Mouse (Mus musculus): ENCODE measurements around the gene Tbxa2r. TPM values are rescaled to one million over a fixed set of nuclear protein-coding genes. Genes with fewer than 3 reads are reported as not detected.
A peak's percentile ranks its signal among the peaks of the same experiment; 100 is the strongest.

Tbxa2r gene
- total RNA-seq, 2 experiments from 2014 or later, result 0.74 to 1.0 TPM

DNA sequence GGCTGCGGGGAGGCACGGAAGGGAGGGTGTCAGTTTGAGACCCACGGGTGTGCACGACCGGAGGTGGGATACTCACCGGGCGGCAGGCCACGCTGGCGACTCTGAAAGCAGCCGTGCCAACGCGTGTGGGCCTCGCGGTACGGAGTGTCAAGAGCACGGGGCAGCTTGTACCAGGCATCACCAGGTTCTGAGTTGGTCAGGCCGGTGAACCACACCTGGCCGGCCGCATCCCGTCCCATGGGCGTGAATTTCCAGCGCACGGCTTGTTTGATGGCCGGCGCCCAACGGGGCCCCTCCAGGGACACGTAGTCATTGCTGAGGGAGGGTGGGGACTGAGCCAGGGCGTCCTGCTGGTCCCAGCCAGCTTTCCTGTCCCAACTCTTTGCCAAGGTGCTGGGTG is 36.1 kb downstream of the Tbxa2r start:
- no peak for DNase-seq (ENCODE audit: low spot score in 2 of 2)

DNA sequence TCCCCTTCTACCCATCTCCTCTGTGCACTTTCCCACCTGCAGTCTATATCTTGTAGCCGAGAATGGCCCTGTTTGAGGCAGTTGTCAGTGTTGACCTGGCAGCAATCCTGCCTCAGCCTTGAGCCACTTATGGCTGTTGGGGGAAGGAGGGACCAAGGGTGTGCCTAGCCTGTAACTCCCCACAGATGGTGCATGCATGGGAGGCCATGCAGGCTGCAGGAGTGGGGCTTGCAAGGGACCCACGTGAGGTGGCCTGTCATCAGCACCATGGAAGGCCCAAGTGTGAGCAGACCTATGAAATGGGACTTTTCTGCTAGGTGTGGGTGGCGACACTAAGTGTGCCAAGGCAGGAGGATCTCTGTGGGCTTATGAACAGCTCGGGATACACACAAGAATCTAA is 36.5 kb downstream of the Tbxa2r start:
- no peak for DNase-seq (ENCODE audit: low spot score in 2 of 2)

DNA sequence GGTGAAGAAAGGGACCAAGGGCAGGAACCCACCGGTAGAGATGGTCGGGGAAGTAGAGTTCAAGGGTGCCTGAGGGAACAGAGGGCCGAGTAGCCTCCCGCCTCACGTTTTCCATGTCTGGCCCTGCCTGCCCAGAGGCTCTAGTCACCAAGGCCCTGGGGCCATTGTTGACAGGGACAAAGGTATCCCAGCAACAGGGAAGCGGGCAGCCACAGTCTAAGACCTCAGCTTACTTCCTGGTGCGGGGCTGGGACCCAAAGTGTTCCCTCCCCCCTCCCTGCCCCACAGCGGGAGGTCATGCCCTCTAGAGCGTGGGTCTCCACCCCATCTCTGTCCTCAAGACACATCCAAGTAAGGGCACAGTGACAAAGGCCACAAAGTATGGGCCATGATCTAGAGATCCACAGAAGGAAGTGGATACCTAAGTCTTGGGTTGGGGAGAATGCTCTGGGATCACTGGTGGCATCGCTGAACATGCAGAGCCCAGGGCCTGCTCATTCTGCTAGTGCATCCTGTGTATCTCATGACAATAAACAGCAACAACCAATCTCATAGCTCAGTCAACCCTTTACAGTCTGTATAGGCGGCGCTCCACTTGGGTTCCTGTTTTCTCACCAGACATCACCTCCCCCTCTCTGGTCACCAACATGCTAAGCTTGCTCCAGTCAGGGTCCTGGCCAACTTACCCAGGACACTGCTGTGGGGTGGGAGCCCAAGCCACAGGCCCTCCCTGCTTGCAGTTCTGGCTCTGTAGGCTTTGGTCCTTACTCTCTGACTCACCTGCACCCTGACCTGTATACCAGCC is 37.3 kb downstream of the Tbxa2r start, which contains the start of gene 4930404N11Rik:
Gene 4930404N11Rik, minus strand, starts transcription at position 145 of the 805 bp plus-strand sequence.
- no peak for DNase-seq (ENCODE audit: low spot score in 2 of 2)

DNA sequence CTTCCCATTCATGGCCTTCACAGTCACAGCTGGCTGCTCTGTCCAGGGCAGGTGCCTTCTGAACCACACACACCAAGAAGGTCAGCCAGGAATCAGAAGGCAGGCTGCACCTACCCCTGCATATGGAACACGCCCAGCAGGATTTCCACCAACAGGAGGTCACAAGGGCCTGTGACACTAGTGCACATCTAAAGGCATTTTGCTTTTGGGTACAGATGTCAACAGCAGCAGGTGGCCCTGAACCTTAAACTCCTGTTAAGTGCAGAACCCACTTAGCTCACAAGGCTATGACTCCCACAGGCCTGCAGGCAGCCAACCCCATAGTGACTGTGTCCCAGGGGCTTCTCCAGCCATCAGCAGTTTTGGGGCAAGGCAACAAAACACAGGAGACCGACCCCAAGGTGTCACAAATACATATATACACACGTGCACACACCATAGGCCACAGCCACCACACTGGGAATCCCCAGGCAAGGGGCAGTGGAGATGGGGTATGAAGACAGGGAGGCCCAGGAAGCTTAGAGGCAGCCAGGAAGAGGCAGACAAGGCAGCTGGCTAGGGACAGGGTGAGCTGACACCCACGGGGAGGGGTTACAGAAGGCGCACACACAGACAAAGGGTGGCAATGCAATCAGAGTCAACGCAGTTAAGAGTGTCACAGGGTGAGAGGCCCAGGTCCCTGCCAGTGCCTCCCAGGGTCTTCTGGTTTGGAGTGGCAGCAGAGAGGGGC is 38.1 kb downstream of the Tbxa2r start:
- no peak for DNase-seq (ENCODE audit: low spot score in 2 of 2)

DNA sequence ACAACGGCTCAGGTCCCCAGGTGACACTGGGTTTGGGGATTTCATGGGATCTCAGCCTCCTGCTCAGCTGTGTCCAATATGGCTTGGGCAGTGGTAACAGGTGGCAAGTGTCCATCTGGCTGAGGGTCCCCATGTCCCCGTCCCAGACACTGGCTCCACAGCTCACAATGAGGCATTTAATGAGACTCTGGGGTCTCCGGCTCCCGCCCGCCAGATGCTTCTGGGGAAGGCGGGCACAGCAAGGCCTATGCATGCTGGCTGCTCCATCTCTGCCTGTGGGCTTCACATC is 38.6 kb downstream of the Tbxa2r start:
- no peak for DNase-seq (ENCODE audit: low spot score in 2 of 2)

DNA sequence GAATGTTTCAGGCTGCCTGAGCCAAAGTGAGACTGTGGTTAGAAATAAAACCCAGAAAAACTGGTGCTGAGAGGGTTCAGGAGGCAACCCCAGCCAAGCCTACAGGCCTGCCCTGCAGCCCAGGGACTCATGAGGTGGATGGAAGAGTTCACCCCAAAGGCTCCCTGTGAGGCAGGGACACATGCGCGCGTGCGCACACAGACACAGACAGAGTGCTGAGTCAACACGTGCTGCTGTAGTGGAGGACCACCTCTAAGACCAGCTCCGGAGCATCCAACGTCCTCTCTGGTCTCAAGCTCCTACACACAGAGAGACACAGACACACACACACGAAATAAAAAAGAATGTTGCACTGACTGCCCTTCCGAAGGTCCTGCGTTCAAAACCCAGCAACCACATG is 46.8 kb downstream of the Tbxa2r start:
- DNase-seq (ENCODE audit: low spot score in 2 of 2), result no peak

DNA sequence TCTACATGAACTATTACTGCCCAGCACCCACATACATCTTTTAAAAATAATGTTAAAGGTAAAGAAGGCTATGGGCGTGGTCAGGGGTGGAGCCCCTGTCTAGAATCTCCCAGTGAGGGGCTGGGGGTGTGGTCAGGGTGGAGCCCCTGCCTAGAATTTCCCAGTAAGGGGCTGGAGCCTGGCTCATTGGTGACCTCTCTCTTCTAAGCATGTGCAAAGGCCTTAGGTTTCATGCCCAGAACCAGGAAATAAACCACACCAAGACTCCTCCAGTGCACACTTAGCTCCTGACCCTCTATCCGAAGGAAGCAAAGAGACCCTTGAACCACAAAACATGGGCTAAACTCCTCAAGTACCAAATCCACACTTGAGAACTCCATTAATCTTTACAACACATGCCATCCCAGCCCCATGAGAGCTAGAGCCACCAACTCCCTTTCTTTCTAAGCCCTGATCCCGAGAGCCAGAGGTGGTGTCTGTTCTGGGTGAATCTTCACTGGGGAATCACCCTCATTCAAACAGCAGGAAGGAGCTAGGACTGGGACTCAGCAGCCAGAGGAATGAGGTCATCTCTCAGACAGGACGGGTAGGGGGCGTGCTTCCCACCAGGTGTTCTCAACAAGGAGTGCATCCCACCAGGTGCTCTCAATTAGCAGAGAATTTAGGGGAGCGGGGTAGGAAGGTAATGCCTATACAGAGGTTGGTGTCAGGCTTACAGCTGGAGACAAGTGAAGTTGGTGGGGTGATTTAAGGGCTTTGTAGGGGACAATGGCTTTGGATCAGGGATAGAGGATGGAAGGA is 48.2 kb downstream of the Tbxa2r start:
- DNase-seq (ENCODE audit: low spot score in 2 of 2), result no peak

DNA sequence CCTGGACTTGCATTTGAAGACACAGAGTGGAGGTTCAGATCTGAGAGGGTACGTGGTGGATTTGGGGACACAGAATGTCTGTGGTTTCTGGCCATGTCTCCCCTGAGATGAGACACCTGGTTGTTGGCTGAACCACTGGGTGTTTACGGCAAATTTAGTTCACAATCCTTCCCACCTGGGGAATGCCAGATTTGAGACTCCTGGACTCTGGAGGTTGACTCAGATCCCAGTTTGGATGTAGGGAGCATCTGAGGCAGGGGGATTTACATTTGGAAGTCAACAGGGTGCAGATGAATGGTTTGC is 48.8 kb downstream of the Tbxa2r start:
- DNase-seq (ENCODE audit: low spot score in 2 of 2), result no peak

DNA sequence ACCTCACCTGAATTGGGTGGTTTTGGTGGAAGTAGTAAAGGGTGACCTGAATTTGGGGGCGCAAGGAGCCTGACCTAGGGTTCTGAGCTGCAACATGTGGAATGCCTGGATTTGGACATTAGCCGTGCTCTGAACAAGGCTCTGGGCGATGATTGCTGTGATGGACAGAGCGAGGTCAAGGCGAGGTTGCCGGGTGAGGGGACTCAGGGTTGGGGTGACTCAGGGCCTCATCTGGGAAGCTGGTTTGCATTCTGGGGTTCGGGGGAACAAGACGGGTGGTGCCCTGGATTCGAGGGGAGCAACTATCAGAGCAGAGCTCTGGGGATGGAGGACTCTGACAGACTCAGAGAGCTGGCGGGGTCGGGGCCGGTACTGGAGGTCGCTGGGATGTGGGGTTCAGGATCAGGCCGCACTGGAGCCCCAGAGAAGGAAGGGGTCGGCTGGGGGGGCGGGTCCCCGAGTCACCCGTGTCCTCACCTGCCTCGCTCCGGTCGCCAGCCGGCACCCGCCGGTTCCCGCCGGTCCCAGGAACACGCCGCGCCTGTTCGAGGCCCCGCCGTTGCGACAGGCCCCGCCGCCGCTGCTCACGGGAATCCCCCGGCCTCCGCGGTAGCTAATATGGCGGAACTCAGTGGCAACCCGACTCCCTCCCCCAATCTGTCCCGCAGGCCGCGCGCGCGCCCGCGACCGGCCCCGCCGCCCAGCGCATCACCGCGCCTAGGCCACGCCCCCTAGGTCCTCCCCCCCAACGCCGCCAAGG is 49.4 kb downstream of the Tbxa2r start, which contains the start of gene Fzr1:
Gene Fzr1, minus strand, starts transcription at position 724 of the 760 bp plus-strand sequence.
- no peak for DNase-seq (ENCODE audit: low spot score in 2 of 2)

DNA sequence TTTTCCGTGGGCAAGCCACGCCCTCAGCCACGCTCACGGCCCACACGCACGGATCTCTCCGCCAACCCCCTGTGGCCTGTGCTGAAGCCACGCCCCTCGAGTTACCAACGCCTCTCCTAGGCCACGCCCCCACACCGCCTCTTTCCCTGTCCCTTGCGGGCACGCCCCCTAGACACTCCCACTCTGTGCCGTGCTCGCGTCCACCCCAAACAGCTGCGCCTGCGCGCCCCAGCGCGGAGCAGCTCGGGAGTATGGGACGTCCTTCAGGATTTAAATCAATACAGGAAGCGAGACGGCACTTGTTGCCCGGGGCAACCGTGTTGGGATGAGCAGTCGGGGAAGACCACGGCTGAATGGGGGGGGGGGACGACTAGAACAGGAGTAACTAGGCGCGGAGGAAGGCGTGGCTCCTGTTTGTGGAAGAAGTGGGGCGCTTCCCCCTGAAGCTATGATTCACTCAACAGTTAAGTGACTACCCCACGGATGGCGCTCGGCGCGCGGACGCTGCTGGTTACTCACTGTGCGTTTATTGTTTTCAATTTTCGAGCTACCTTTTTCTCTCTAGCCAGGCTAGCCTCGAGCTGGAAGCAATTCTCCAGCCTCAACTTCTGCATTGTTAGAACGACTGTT is 50.1 kb downstream of the Tbxa2r start:
- DNase-seq (ENCODE audit: low spot score in 2 of 2), result peak; percentile 100

DNA sequence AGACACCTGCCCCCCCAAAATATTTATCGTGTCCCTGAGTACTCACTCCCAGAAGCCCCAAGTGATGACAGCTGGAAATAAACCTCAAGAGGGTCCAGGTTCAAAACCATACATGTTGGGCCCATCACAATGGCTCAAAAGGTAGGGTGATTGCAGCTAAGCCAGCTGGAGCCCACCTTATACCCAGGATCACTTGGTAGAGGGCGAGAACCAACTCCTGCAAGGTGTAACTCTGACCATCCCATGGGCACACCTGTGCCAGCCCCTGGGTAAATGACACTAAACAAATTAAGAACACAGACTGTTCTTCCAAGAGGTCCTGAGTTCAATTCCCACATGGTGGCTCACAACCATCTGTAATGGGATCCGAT is 50.6 kb downstream of the Tbxa2r start:
- DNase-seq (ENCODE audit: low spot score in 2 of 2), result no peak

DNA sequence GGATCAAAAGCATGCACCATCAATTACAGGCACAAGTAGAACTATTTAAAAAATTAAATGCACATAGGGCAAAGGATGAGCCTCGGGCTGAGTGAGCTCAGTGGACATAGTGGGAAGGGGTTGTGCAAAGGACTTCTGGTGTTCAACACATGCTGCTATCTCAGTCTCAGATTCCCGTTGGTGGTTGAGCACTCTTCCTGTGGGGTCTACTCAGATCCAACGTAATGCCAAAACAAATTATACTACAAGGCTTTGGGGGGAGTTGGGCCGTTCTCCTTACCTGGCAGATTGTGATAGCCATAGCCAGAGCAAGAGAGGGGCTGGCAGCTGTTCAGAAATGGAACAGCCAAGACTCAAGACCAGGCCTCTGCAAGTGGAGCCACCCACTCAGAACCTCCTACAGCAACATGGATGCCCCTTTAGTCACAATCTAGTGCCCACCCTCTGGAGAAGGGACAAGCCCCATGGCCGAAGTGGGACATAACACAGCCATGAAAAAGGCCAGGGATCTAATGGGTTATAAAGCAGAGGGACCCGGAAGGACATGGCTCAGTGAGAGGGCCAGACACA is 51.4 kb downstream of the Tbxa2r start:
- DNase-seq (ENCODE audit: low spot score in 2 of 2), result no peak

DNA sequence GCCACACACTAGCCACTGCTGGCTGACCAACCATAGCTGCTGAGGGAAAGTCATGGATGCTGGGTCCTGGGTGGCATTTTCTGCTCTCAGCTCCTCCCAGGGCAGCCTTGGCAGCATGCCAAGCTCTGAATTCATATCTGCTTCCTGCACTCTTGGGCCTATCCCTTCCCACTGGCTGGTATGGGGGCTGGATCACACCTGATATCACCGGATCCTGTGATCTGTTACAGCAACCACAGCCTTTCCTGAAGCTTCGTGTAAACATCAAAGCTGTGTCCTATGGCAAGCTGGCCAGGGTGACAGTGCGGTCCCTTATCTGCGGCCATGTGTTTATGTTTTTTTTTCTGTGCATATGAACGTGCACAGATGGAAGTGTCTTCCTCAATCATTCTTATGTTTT is 53.5 kb downstream of the Tbxa2r start:
- no peak for DNase-seq (ENCODE audit: low spot score in 2 of 2)

DNA sequence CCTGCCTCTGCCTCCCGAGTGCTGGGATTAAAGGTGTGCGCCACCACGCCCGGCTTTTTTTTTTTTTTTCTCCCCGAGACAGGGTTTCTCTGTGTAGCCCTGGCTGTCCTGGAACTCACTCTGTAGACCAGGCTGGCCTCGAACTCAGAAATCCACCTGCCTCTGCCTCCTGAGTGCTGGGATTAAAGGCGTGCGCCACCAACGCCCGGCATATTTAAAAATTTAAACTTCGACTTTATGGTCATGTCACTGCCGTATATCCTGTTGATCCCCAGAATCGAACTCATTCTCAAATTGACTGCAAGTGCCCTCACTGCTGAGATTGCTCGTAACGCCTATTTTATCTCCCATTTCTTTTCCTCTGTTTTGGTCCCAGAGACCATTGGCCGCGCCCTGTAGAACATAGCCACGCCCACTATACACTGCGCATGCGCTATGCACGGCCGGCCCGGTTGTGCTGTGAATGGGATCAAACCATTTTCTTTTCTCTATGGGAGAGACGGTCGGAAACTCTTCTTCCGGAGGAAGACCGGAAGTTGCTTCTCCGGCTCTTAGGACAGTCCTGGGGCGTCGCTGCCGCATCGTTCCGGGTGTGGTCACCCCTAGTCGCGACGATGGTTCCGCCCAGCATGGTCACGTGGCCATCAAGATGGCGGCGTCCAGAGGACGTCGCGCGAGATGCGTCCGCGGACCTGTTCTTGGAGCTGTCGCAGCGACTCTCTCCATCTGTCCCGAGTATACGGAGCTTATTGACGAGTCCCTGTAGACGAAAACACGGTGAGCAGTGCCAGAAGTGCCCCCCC is 55.5 kb downstream of the Tbxa2r start, which contains the start of the genes Dohh and Gm48551:
Gene Dohh, plus strand, starts transcription at position 627 of the 803 bp plus-strand sequence.
Gene Gm48551, plus strand, starts transcription at position 665 of the 803 bp plus-strand sequence.
- DNase-seq (ENCODE audit: low spot score in 2 of 2), result peak; percentile 98 to 99

DNA sequence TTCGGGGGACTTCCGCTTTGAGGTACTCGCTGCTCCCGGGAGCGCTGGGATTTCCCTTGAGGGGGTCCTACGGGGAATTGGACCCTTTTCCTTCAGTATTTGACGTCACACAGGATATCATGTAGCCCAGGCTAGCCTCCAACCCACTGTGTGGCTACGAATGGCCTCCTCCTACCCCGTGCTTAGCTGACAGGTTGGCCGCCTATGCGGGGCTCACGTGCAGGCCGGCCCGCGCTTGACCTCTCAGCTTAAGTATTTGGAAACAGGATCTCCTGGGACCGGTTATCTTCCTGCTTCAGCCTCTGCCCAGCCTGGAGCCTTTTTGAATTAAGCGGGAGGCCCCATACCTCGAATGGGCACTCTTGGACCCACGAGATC is 56.1 kb downstream of the Tbxa2r start:
- DNase-seq (ENCODE audit: low spot score in 2 of 2), result no peak
